Mouse (Mus musculus): ENCODE data around the gene Xrcc5. TPM values are rescaled to one million over a fixed set of nuclear protein-coding genes. Genes with fewer than 3 reads are reported as not detected.

The Xrcc5 gene
- polyA plus RNA-seq, 1 experiment = 2.6 TPM

- no peak for TF ChIP-seq GATA1 (IDR thresholded peaks at IDR 0.05; ENCODE audit: low read length)
These were observed 135.5 kb downstream of the Xrcc5 start for GRCm38 (mm10) chr1:72442747-72443146.

Other genes starting within 250 kb of the Xrcc5 start
- not detected in 2 replicates for gene Mreg, start 95.1 kb upstream of the Xrcc5 start, polyA plus RNA-seq (2012)
- 5.1 and 5.5 TPM in 2 replicates for gene Pecr, start 23.1 kb upstream of the Xrcc5 start, polyA plus RNA-seq (2012)
- gene Tmem169, start 23.1 kb upstream of the Xrcc5 start, polyA plus RNA-seq (2012) = not detected in 2 replicates
- not detected in 2 replicates for gene March4, start 229.5 kb downstream of the Xrcc5 start, polyA plus RNA-seq (2012)